Mouse (Mus musculus): ENCODE results near the gene Zfpl1. TPM values are rescaled to one million over a fixed set of nuclear protein-coding genes. Genes with fewer than 3 reads are reported as not detected.
A peak's percentile ranks its signal among the peaks of the same experiment; 100 is the strongest.
"Not testable (repeated sequence)": the region's sequence is repeated elsewhere in the genome, so short reads cannot be mapped to it uniquely, and the experiment has no call there.

Zfpl1 gene
- 77.7 and 81.6 TPM in 2 replicates for polyA plus RNA-seq (2014; fragmentation: Nextera tagmentation; extraction: Ambion mirVana)

- under 1% methylated on average over 58 of the region's 58 CpGs for WGBS
- Histone ChIP-seq H3K27me3 (ENCODE audit: control insufficient read depth, insufficient read depth, low read length) (no peaks in the 10 kb centered on the region), H3K36me3 (ENCODE audit: control insufficient read depth, insufficient read depth, low read length) (peaks cover 34% of the 10 kb centered on the region), H3K4me1 (ENCODE audit: control insufficient read depth, insufficient read depth, low read length) (peaks cover 11% of the 10 kb centered on the region), H3K9me3 (ENCODE audit: control insufficient read depth, low read depth, low read length) (no peaks in the 10 kb centered on the region), H3K4me2 (replicated peaks; ENCODE audit: low read depth, low read length) (peak within 1 kb of the TSS; percentile 97), H3K9ac (replicated peaks; ENCODE audit: low read depth, low read length) (peak within 1 kb of the TSS; percentile 64), H3K27ac (ENCODE audit: low read length) (peak within 1 kb of the TSS; percentile 44; the same call in 1 of the 2 replicates), H3K4me3 (ENCODE audit: low read depth, low read length) (peak within 1 kb of the TSS; percentile 60)
- peak; percentile 89 for ATAC-seq (ENCODE audit: insufficient number of reproducible peaks, insufficient read depth, low FRiP score, low read depth)
These were observed at the start of gene Zfpl1, which contains the start of gene Cdca5 for GRCm38 (mm10) chr19:6084478-6085248. Gene Zfpl1 (minus strand): TSS chr19:6084956. Gene Cdca5 (plus strand): TSS chr19:6084983.

GRCm38 (mm10) chr19:6133197-6133596 is 48.4 kb upstream of the Zfpl1 start:
- WGBS = 44% methylated on average over 1 of the region's 1 CpGs
- H3K4me1 ChIP-seq (ENCODE audit: control insufficient read depth, insufficient read depth, low read length); ATAC-seq (ENCODE audit: insufficient number of reproducible peaks, insufficient read depth, low FRiP score, low read depth); H3K9ac ChIP-seq (replicated peaks; ENCODE audit: low read depth, low read length); H3K9me3 ChIP-seq (ENCODE audit: control insufficient read depth, low read depth, low read length); H3K27ac ChIP-seq (ENCODE audit: low read length); H3K27me3 ChIP-seq (ENCODE audit: control insufficient read depth, insufficient read depth, low read length); H3K4me3 ChIP-seq (ENCODE audit: low read depth, low read length); H3K4me2 ChIP-seq (replicated peaks; ENCODE audit: low read depth, low read length): not testable (repeated sequence)
- H3K36me3 ChIP-seq (ENCODE audit: control insufficient read depth, insufficient read depth, low read length) = peaks cover 18% of the 10 kb centered on the region; the same call in 1 of the 2 replicates

GRCm38 (mm10) chr19:6132171-6132827 is 47.5 kb upstream of the Zfpl1 start:
- Histone ChIP-seq H3K4me2 (replicated peaks; ENCODE audit: low read depth, low read length) (no peak overlapping the region), H3K9me3 (ENCODE audit: control insufficient read depth, low read depth, low read length) (no peaks in the 10 kb centered on the region), H3K4me3 (ENCODE audit: low read depth, low read length) (no peak overlapping the region), H3K9ac (replicated peaks; ENCODE audit: low read depth, low read length) (no peak overlapping the region), H3K36me3 (ENCODE audit: control insufficient read depth, insufficient read depth, low read length) (peaks cover 13% of the 10 kb centered on the region; the same call in 1 of the 2 replicates), H3K27ac (ENCODE audit: low read length) (no peak overlapping the region), H3K4me1 (ENCODE audit: control insufficient read depth, insufficient read depth, low read length) (0 out of 2 replicates have a peak, but pooled peaks cover 2% of the 10 kb centered on the region), H3K27me3 (ENCODE audit: control insufficient read depth, insufficient read depth, low read length) (no peaks in the 10 kb centered on the region)
- ATAC-seq (ENCODE audit: insufficient number of reproducible peaks, insufficient read depth, low FRiP score, low read depth) = no peak
- WGBS = 83% methylated on average over 7 of the region's 7 CpGs

- not testable (repeated sequence) for H3K9me3 ChIP-seq (ENCODE audit: control insufficient read depth, low read depth, low read length); H3K36me3 ChIP-seq (ENCODE audit: control insufficient read depth, insufficient read depth, low read length); H3K27me3 ChIP-seq (ENCODE audit: control insufficient read depth, insufficient read depth, low read length); H3K9ac ChIP-seq (replicated peaks; ENCODE audit: low read depth, low read length); H3K4me2 ChIP-seq (replicated peaks; ENCODE audit: low read depth, low read length); ATAC-seq (ENCODE audit: insufficient number of reproducible peaks, insufficient read depth, low FRiP score, low read depth); H3K4me1 ChIP-seq (ENCODE audit: control insufficient read depth, insufficient read depth, low read length); H3K4me3 ChIP-seq (ENCODE audit: low read depth, low read length); H3K27ac ChIP-seq (ENCODE audit: low read length)
- 73% methylated on average over 7 of the region's 7 CpGs for WGBS
These were observed 45.8 kb upstream of the Zfpl1 start for GRCm38 (mm10) chr19:6130414-6131128.

- under 1% methylated on average over 32 of the region's 32 CpGs for WGBS
- H3K27ac ChIP-seq (ENCODE audit: low read length) = peak within 1 kb of the TSS; percentile 29; the same call in 1 of the 2 replicates
- no peaks in the 10 kb centered on the region for H3K36me3 ChIP-seq (ENCODE audit: control insufficient read depth, insufficient read depth, low read length)
- peak within 1 kb of the TSS; percentile 31 for H3K9ac ChIP-seq (replicated peaks; ENCODE audit: low read depth, low read length)
- H3K4me3 ChIP-seq (ENCODE audit: low read depth, low read length) = peak within 1 kb of the TSS; percentile 30
- no peaks in the 10 kb centered on the region for H3K27me3 ChIP-seq (ENCODE audit: control insufficient read depth, insufficient read depth, low read length)
- H3K4me1 ChIP-seq (ENCODE audit: control insufficient read depth, insufficient read depth, low read length) = 0 out of 2 replicates have a peak, but pooled peaks cover 6% of the 10 kb centered on the region
- H3K4me2 ChIP-seq (replicated peaks; ENCODE audit: low read depth, low read length) = peak within 1 kb of the TSS; percentile 47
- peak; percentile 91 for ATAC-seq (ENCODE audit: insufficient number of reproducible peaks, insufficient read depth, low FRiP score, low read depth)
- H3K9me3 ChIP-seq (ENCODE audit: control insufficient read depth, low read depth, low read length) = no peaks in the 10 kb centered on the region
These were observed 43.1 kb upstream of the Zfpl1 start, which contains the start of gene Snx15 for GRCm38 (mm10) chr19:6127760-6128341. Gene Snx15 (minus strand): TSS chr19:6128304.

GRCm38 (mm10) chr19:6126789-6127580 is 42.2 kb upstream of the Zfpl1 start:
- peak overlapping the region; percentile 30 for H3K4me3 ChIP-seq (ENCODE audit: low read depth, low read length)
- H3K27me3 ChIP-seq (ENCODE audit: control insufficient read depth, insufficient read depth, low read length) = no peaks in the 10 kb centered on the region
- no peak for ATAC-seq (ENCODE audit: insufficient number of reproducible peaks, insufficient read depth, low FRiP score, low read depth)
- 71% methylated on average over 10 of the region's 10 CpGs for WGBS
- 0 out of 2 replicates have a peak, but pooled peaks cover 6% of the 10 kb centered on the region for H3K4me1 ChIP-seq (ENCODE audit: control insufficient read depth, insufficient read depth, low read length)
- H3K4me2 ChIP-seq (replicated peaks; ENCODE audit: low read depth, low read length) = peak overlapping the region; percentile 47
- no peaks in the 10 kb centered on the region for H3K36me3 ChIP-seq (ENCODE audit: control insufficient read depth, insufficient read depth, low read length)
- H3K9me3 ChIP-seq (ENCODE audit: control insufficient read depth, low read depth, low read length) = no peaks in the 10 kb centered on the region
- H3K9ac ChIP-seq (replicated peaks; ENCODE audit: low read depth, low read length) = no peak overlapping the region
- H3K27ac ChIP-seq (ENCODE audit: low read length) = peak overlapping the region; percentile 29; the same call in 1 of the 2 replicates

GRCm38 (mm10) chr19:6126289-6126688 is 41.5 kb upstream of the Zfpl1 start:
- H3K27me3 ChIP-seq (ENCODE audit: control insufficient read depth, insufficient read depth, low read length) = no peaks in the 10 kb centered on the region
- ATAC-seq (ENCODE audit: insufficient number of reproducible peaks, insufficient read depth, low FRiP score, low read depth) = no peak
- H3K4me3 ChIP-seq (ENCODE audit: low read depth, low read length) = no peak overlapping the region
- H3K4me1 ChIP-seq (ENCODE audit: control insufficient read depth, insufficient read depth, low read length) = 0 out of 2 replicates have a peak, but pooled peaks cover 6% of the 10 kb centered on the region
- H3K9me3 ChIP-seq (ENCODE audit: control insufficient read depth, low read depth, low read length) = no peaks in the 10 kb centered on the region
- no peak overlapping the region for H3K27ac ChIP-seq (ENCODE audit: low read length)
- H3K9ac ChIP-seq (replicated peaks; ENCODE audit: low read depth, low read length) = no peak overlapping the region
- whole genome bisulfite sequencing = 33% methylated on average over 4 of the region's 4 CpGs
- no peak overlapping the region for H3K4me2 ChIP-seq (replicated peaks; ENCODE audit: low read depth, low read length)
- no peaks in the 10 kb centered on the region; the same call in 1 of the 2 replicates for H3K36me3 ChIP-seq (ENCODE audit: control insufficient read depth, insufficient read depth, low read length)

Measured in stomach, embryonic 14.5 days (tissue).